Mouse (Mus musculus) embryonic facial prominence, embryonic 11.5 days (tissue): ENCODE results near the gene Cemip. TPM values are rescaled to one million over a fixed set of nuclear protein-coding genes. Genes with fewer than 3 reads are reported as not detected.
"Not testable (repeated sequence)": the region's sequence is repeated elsewhere in the genome, so short reads cannot be mapped to it uniquely, and the experiment has no call there.

ENCODE experiments used
- ATAC-seq: fragments of 200-750 bp; cut with Nextera tagmentation; replicated peaks from 2 replicates; pipeline ENCODE4 v1.8.0; 2017; ENCODE audit warnings: low read depth; ENCODE audit not compliant: insufficient number of reproducible peaks, low FRiP score, low TSS enrichment
- DNase-seq: peaks from one replicate; pipeline ENCODE4 v3.0.0-alpha.2; 2015; ENCODE audit warnings: low spot score
- H3K27ac ChIP-seq: fragments of 300-500 bp; sonication (generic); replicated peaks from 2 replicates; pipeline ENCODE4 v1.5.1; 2014; ENCODE audit warnings: mild to moderate bottlenecking, low read depth, low read length, control low read depth
- H3K27me3 ChIP-seq: fragments of 300-500 bp; sonication (generic); 2 replicates; pipeline ENCODE4 v1.6.1; 2014; ENCODE audit warnings: mild to moderate bottlenecking, low read length, moderate library complexity, mixed read lengths; ENCODE audit not compliant: control insufficient read depth, insufficient read depth
- H3K36me3 ChIP-seq: fragments of 300-500 bp; sonication (generic); replicated peaks from 2 replicates; pipeline ENCODE4 v1.6.1; 2014; ENCODE audit warnings: low read depth, mild to moderate bottlenecking, low read length, moderate library complexity, mixed read lengths; ENCODE audit not compliant: control insufficient read depth, insufficient read depth
- H3K4me1 ChIP-seq: fragments of 300-500 bp; sonication (generic); 2 replicates; pipeline ENCODE4 v1.6.1; 2014; ENCODE audit warnings: low read length, mixed read lengths; ENCODE audit not compliant: control insufficient read depth, insufficient read depth
- H3K4me2 ChIP-seq: fragments of 300-500 bp; sonication (generic); 2 replicates; pipeline ENCODE4 v1.6.1; 2014; ENCODE audit warnings: low read depth, mild to moderate bottlenecking, control low read depth, low read length, moderate library complexity
- H3K4me3 ChIP-seq: fragments of 300-500 bp; sonication (generic); 2 replicates; pipeline ENCODE4 v1.5.1; 2014; ENCODE audit warnings: low read depth, low read length, control low read depth
- H3K9ac ChIP-seq: fragments of 300-500 bp; sonication (generic); replicated peaks from 2 replicates; pipeline ENCODE4 v1.6.1; 2014; ENCODE audit warnings: mild to moderate bottlenecking, control low read depth, low read length
- H3K9me3 ChIP-seq: fragments of 300-500 bp; sonication (generic); replicated peaks from 2 replicates; pipeline ENCODE4 v1.6.1; 2016; ENCODE audit warnings: mild to moderate bottlenecking, low read length, inconsistent platforms, mixed read lengths; ENCODE audit not compliant: control insufficient read depth
- WGBS: fragments of 180-500 bp; shearing (Covaris S2); extraction: QIAGEN DNeasy Blood & Tissue Kit; methylation state at CpG from one replicate; pipeline ENCODE4 v1.1.7; 2014; 5-methylcytosine and 5-hydroxymethylcytosine counted together
- polyA plus RNA-seq: library from polyadenylated mRNA; unstranded; fragments of >200 nt; fragmentation: Nextera tagmentation; extraction: Ambion mirVana; gene quantifications from 2 replicates; pipeline ENCODE4 v1.2.1, GENCODE M21; 2014

Gene Cemip
- polyA plus RNA-seq, 1 experiment from 2014 or later: 0.58 TPM

DNA sequence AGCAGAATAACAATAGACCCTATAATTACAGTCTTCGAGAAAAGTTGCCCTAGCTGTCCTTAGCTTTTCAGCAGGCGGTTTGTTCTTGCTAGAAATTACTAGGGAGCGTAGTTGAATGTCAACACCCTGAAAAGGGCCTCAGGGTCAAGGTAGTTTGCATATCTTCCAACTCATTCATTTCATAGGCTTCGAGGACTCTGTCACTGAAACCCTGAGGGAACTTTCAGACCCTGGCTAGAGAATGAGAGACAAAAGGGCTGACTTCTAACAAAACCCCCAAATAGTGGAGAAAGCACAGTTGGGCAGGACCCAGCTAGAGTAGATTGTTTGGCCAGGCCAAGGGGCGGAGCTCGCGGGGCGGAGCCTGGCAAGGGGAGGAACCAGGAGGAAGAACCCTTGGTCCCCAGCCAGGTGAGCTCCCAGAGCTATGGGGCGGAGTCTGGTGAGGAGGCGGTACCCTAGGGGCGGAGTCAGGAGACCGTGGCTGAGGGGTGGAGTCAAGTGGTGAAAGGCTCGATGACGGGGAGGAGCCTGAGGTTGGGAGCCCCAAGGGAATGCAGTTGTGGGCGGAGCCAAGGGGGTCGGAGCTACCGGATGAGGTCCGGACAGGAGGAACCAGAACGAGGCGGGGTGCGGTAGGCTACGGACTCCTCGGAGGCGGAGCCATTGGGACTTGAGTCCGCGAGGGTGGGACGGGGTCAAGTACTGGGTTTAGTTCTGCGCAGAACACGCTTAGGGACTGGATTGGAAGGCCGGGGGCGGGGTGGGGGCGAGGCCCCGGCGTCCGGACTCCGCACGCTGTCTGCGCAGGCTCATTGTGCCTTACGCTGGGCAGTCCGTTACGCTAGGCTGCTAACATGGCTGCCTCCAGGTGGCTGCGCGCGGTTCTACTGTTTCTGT, 194.6 kb downstream of the Cemip start:
- no peaks in the 10 kb centered on the region for H3K27me3 ChIP-seq

DNA sequence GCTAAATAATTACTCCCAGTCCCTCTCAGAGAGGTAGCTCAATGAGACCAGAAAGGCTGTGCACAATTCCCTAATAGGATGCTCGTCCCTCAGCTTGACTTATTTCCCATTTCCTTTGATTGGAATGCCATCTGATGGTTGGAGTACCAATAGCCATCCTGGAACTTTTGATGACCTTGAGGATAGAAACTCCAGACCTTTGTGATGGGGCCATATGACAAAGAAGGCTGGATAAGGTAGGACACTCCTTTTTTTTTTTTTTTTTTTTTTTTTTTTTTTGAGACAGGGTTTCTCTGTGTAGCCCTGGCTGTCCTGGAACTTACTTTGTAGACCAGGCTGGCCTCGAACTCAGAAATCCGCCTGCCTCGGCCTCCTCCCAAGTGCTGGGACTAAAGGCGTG, 196.4 kb downstream of the Cemip start:
- H3K4me2 ChIP-seq, ATAC-seq, H3K27me3 ChIP-seq, H3K36me3 ChIP-seq, H3K9ac ChIP-seq, H3K27ac ChIP-seq, H3K4me3 ChIP-seq, H3K9me3 ChIP-seq, H3K4me1 ChIP-seq: not testable (repeated sequence)
- 86% methylated on average over 5 of the region's 5 CpGs for WGBS
- DNase-seq: peak; percentile 24

More for the DNA sequence above, 194.6 kb downstream of the Cemip start:
- DNase-seq: peak; percentile 99
- Histone ChIP-seq H3K4me3 (peak overlapping the region; percentile 76), H3K9ac (peak overlapping the region; percentile 83), H3K9me3 (no peaks in the 10 kb centered on the region), H3K4me2 (peak overlapping the region; percentile 74), H3K27ac (peak overlapping the region; percentile 80), H3K36me3 (no peaks in the 10 kb centered on the region), H3K4me1 (no peaks in the 10 kb centered on the region; the same call in 1 of the 2 replicates)
- WGBS: 3% methylated on average over 44 of the region's 44 CpGs
- ATAC-seq: peak; percentile 98

DNA sequence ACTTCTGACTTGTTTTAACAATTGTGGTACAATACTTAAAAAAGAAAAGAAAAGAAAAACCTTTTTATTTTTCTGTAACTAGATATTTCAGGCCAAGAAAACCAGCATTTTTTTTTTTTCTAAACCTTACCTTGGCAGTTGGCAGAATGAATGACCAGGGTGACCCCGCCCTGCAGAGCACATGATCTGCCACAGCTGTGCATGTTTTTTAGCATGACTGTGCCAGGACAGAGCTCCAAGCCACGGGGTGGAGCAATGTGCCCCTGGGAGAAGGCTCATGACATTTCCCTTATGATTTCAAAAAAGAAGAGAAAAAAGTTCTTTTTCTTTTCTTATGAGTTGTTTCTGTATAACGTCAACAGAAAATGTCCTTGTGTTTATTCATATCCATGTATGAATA, 196.9 kb downstream of the Cemip start:
- H3K4me3 ChIP-seq: no peak overlapping the region
- H3K27me3 ChIP-seq: no peaks in the 10 kb centered on the region
- no peak overlapping the region for H3K27ac ChIP-seq
- H3K4me1 ChIP-seq: no peaks in the 10 kb centered on the region; the same call in 1 of the 2 replicates
- 48% methylated on average over 3 of the region's 3 CpGs for WGBS
- H3K36me3 ChIP-seq: no peaks in the 10 kb centered on the region
- no peak overlapping the region for H3K9ac ChIP-seq
- no peak for ATAC-seq
- H3K9me3 ChIP-seq: no peaks in the 10 kb centered on the region
- no peak overlapping the region for H3K4me2 ChIP-seq
- peak; percentile 26 for DNase-seq

DNA sequence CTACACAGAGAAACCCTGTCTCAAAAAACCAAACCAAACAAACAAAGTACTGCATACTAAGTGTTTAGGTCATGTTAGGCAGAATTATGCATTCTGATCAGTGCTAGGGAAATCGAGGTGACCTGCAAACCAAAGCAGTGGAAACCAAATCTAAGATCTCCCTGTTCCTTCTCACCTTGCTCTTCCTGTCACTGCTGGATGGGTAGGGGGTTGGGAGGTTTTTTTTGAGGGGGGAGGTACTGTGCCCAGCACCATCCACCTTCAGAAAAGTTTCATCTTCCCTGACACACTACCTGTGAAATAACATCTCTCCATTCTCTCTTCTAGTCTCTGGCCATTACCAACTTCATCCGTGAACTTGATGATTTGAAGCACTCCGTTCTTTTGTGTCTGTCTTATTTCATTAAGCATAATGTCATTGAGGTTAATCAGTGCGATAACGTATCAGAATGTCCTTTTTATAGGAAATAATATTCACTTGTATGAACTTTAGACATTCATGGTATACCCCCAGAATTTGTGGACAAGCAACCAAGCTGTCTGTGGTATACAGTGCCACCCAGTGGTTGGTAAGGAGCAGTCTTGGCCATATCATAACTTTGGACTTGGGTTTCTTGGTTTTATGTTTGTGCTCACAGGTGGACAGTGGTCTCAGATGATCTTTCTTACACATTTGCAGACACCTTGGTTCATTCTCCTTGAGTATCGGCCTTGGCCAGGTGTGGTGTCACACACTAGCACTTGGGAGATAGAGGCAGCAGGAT, 199.8 kb downstream of the Cemip start:
- no peak overlapping the region for H3K9ac ChIP-seq
- H3K9me3 ChIP-seq: no peaks in the 10 kb centered on the region
- no peak overlapping the region for H3K27ac ChIP-seq
- peaks cover 9% of the 10 kb centered on the region for H3K4me1 ChIP-seq
- ATAC-seq: no peak
- no peak overlapping the region for H3K4me3 ChIP-seq
- H3K27me3 ChIP-seq: no peaks in the 10 kb centered on the region
- H3K36me3 ChIP-seq: no peaks in the 10 kb centered on the region
- 92% methylated on average over 6 of the region's 6 CpGs for WGBS
- peak; percentile 47 for DNase-seq
- no peak overlapping the region for H3K4me2 ChIP-seq

DNA sequence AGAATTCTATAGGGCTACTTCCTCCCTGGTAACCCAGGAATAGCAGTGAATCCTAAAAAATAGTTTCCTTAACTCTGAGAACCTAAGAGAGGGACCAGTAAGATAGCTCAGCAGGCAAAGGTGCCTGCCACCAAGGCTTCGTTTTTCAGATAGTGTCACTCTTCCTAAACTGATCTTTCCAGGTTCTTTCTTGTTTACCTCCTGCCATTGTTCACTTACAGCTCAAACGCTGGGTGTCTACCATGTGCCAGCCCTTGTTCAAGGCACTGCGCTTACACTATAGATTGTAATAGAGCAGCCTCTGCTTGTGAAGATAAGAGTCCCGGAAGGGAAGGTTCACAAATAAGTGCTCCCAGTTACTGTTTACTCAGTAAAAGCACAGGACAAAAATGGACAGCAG, 200.5 kb downstream of the Cemip start:
- no peaks in the 10 kb centered on the region for H3K36me3 ChIP-seq
- no peak overlapping the region for H3K4me3 ChIP-seq
- DNase-seq: no peak
- 89% methylated on average over 4 of the region's 4 CpGs for WGBS
- H3K9me3 ChIP-seq: no peaks in the 10 kb centered on the region
- ATAC-seq: no peak
- H3K27me3 ChIP-seq: no peaks in the 10 kb centered on the region
- H3K4me2 ChIP-seq: no peak overlapping the region
- peaks cover 9% of the 10 kb centered on the region for H3K4me1 ChIP-seq
- H3K9ac ChIP-seq: no peak overlapping the region
- no peak overlapping the region for H3K27ac ChIP-seq

DNA sequence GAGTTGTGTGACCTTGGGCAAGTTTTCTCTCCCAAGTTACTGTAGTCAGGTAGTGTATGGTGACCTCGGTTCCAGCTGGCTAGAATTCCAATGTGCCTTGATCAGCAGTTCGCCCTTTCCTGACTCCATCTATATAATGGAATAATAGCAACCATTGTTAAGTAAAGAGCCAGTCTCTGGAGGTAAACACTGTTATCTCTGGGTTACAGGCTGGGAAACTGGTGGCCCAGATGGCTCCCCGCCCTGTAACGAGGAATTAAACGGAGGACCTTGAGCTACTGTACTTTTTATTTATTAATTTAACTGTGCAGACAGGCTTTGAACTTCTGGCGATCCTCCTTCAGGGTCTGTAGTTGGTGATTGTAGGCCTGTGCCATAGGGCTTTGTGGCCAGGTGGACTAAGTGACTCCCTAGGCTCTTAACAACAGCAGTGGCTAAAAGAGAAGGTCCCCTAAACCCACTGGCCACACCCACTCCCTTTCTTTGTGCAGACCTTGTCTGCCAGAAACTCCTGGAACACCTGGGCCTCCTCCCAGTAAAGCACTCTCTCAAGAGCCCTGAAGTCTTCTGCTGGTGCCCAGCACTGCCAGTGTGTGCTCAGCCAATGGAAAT, 201.3 kb downstream of the Cemip start:
- H3K36me3 ChIP-seq: no peaks in the 10 kb centered on the region
- H3K27me3 ChIP-seq: no peaks in the 10 kb centered on the region
- peaks cover 9% of the 10 kb centered on the region for H3K4me1 ChIP-seq
- DNase-seq (no peak), ATAC-seq (no peak)
- H3K9ac ChIP-seq: peak overlapping the region; percentile 91
- WGBS: 38% methylated on average over 6 of the region's 6 CpGs
- H3K4me3 ChIP-seq: peak overlapping the region; percentile 90
- H3K9me3 ChIP-seq: no peaks in the 10 kb centered on the region
- H3K27ac ChIP-seq: peak overlapping the region; percentile 94; the same call in 1 of the 2 replicates
- peak overlapping the region; percentile 88 for H3K4me2 ChIP-seq

DNA sequence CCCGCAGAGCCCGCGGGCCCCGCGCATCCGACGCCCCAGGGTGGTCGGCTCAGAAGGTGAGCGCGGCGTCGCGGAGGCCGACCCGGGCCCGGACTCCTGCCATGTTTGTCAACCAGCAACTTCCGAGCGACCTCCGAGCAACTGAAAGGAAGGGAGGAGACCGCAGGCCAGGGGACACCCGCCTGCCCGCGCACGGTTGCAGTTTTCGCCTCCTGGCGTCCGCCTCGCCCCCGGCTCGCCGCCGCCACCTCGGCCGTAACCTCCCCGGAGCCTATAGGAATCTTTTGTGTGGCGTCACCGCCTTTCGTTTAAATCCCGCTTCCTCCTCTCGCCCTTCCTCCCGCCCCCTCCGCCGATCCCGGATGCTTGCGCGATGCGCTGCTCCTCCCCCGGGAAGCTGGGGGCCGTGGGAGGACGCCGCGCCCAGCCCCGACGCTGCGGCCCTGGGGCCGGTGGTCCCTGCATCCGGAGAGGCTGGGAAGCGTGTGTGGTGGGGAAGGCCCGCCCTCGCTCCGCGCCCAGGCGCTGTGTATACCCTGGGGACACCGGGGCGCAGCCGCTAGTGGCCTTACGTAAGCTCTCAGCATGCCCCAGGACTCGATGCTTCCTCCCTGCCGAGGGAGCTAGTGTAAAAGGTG, 202.2 kb downstream of the Cemip start, which contains the start of the genes Tlnrd1 and Mesd:
Gene Tlnrd1, minus strand, starts transcription at position 285 of the 638 bp plus-strand sequence.
Gene Mesd, plus strand, starts transcription at position 446 of the 638 bp plus-strand sequence.
- WGBS: 0% methylated on average over 48 of the region's 69 CpGs
- Histone ChIP-seq H3K27me3 (no peaks in the 10 kb centered on the region), H3K4me3 (peak within 1 kb of the TSS; percentile 90), H3K4me2 (peak within 1 kb of the TSS; percentile 88), H3K27ac (peak within 1 kb of the TSS; percentile 94), H3K4me1 (peaks cover 9% of the 10 kb centered on the region), H3K36me3 (no peaks in the 10 kb centered on the region), H3K9me3 (no peaks in the 10 kb centered on the region), H3K9ac (peak within 1 kb of the TSS; percentile 91)
- ATAC-seq: peak; percentile 88
- DNase-seq: peak; percentile 94
